Mouse (Mus musculus) small intestine, adult 2 months (tissue): Measurements from ENCODE around the gene Map2k5. TPM values are rescaled to one million over a fixed set of nuclear protein-coding genes. Genes with fewer than 3 reads are reported as not detected.

ENCODE experiments used
- H3K27ac ChIP-seq: fragments of 200-500 bp; 2 replicates; pipeline ENCODE4 v1.5.1; 2012; ENCODE audit warnings: low read depth, low read length, control low read depth, inconsistent platforms; ENCODE audit not compliant: insufficient read depth
- H3K27me3 ChIP-seq: fragments of 200-500 bp; 2 replicates; pipeline ENCODE4 v1.6.1; 2012; ENCODE audit warnings: mild to moderate bottlenecking, moderate library complexity, low read length, inconsistent platforms; ENCODE audit not compliant: control insufficient read depth, insufficient read depth
- H3K36me3 ChIP-seq: fragments of 200-500 bp; 2 replicates; pipeline ENCODE4 v1.6.1; 2012; ENCODE audit warnings: mild to moderate bottlenecking, low read length, control low read depth, inconsistent platforms; ENCODE audit not compliant: control insufficient read depth, insufficient read depth
- H3K4me1 ChIP-seq: fragments of 200-500 bp; 2 replicates; pipeline ENCODE4 v1.6.1; 2012; ENCODE audit warnings: low read length, inconsistent platforms, mixed read lengths; ENCODE audit not compliant: control insufficient read depth, insufficient read depth, insufficient read length
- H3K4me3 ChIP-seq: fragments of 200-500 bp; 2 replicates; pipeline ENCODE4 v1.5.1; 2012; ENCODE audit warnings: low read depth, mild to moderate bottlenecking, control low read depth, inconsistent platforms, low read length, moderate library complexity
- CTCF ChIP-seq: fragments of 200-500 bp; IDR thresholded peaks from 2 replicates; pipeline ENCODE4 v1.5.1; 2012; ENCODE audit warnings: low read depth, mild to moderate bottlenecking, control low read depth, inconsistent platforms, low read length, moderate library complexity, mixed read lengths; ENCODE audit not compliant: insufficient replicate concordance, insufficient read length; ENCODE audit errors: extremely low read depth
- POLR2A ChIP-seq: fragments of 200-500 bp; IDR thresholded peaks from 2 replicates; pipeline ENCODE4 v1.6.1; 2012; ENCODE audit warnings: low read depth, mild to moderate bottlenecking, control low read depth, inconsistent platforms, low read length, moderate library complexity
- WGBS: fragments of 180-500 bp; shearing (Covaris S2); methylation state at CpG from one replicate; pipeline ENCODE4 v1.1.7; 2018; 5-methylcytosine and 5-hydroxymethylcytosine counted together
- polyA plus RNA-seq: library from polyadenylated mRNA; depleted of rRNA; stranded (reverse); fragments of >200 nt; gene quantifications from 2 replicates; pipeline ENCODE4 v1.2.3, GENCODE M21; 2012

The Map2k5 gene
- polyA plus RNA-seq, 1 experiment, result 26.7 TPM

- no peaks in the 10 kb centered on the region; the same call in 1 of the 2 replicates for H3K4me1 ChIP-seq
- 87% methylated on average over 15 of the region's 15 CpGs for WGBS
- H3K36me3 ChIP-seq, result peaks cover 4% of the 10 kb centered on the region; the same call in 1 of the 2 replicates
- TF ChIP-seq POLR2A (no peak), CTCF (no peak)
- no peak overlapping the region for H3K4me3 ChIP-seq
- H3K27ac ChIP-seq, result no peak overlapping the region
- no peaks in the 10 kb centered on the region for H3K27me3 ChIP-seq
Observed at GRCm38 (mm10) chr9:63328958-63329685, 48.6 kb downstream of the Map2k5 start.

GRCm38 (mm10) chr9:63315231-63315630, 62.5 kb downstream of the Map2k5 start:
- Histone ChIP-seq H3K4me1 (no peaks in the 10 kb centered on the region; the same call in 1 of the 2 replicates), H3K27ac (no peak overlapping the region), H3K36me3 (peaks cover 2% of the 10 kb centered on the region), H3K27me3 (no peaks in the 10 kb centered on the region), H3K4me3 (no peak overlapping the region)
- TF ChIP-seq POLR2A (no peak), CTCF (no peak)

GRCm38 (mm10) chr9:63314126-63314525, 63.6 kb downstream of the Map2k5 start:
- 88% methylated on average over 4 of the region's 4 CpGs for WGBS
- no peaks in the 10 kb centered on the region for H3K36me3 ChIP-seq
- no peaks in the 10 kb centered on the region for H3K27me3 ChIP-seq
- no peak overlapping the region for H3K27ac ChIP-seq
- no peak overlapping the region for H3K4me3 ChIP-seq
- TF ChIP-seq POLR2A, result no peak
- H3K4me1 ChIP-seq, result peaks cover 6% of the 10 kb centered on the region; the same call in 1 of the 2 replicates

GRCm38 (mm10) chr9:63309956-63310355, 67.7 kb downstream of the Map2k5 start:
- H3K36me3 ChIP-seq, result peaks cover 2% of the 10 kb centered on the region; the same call in 1 of the 2 replicates
- no peak for TF ChIP-seq CTCF
- no peak for TF ChIP-seq POLR2A

GRCm38 (mm10) chr9:63309008-63309407, 68.7 kb downstream of the Map2k5 start:
- Histone ChIP-seq H3K4me3 (no peak overlapping the region), H3K27me3 (no peaks in the 10 kb centered on the region), H3K27ac (no peak overlapping the region), H3K4me1 (peaks cover 10% of the 10 kb centered on the region; the same call in 1 of the 2 replicates), H3K36me3 (peaks cover 2% of the 10 kb centered on the region; the same call in 1 of the 2 replicates)
- TF ChIP-seq CTCF, result no peak
- TF ChIP-seq POLR2A, result no peak
- 14% methylated on average over 5 of the region's 5 CpGs for WGBS

More at GRCm38 (mm10) chr9:63309956-63310355, 67.7 kb downstream of the Map2k5 start:
- Histone ChIP-seq H3K27me3 (no peaks in the 10 kb centered on the region), H3K27ac (no peak overlapping the region), H3K4me3 (no peak overlapping the region), H3K4me1 (peaks cover 10% of the 10 kb centered on the region; the same call in 1 of the 2 replicates)
- WGBS, result 90% methylated on average over 6 of the region's 6 CpGs

GRCm38 (mm10) chr9:63308441-63308840, 69.3 kb downstream of the Map2k5 start:
- no peak overlapping the region for H3K27ac ChIP-seq
- WGBS, result 60% methylated on average over 4 of the region's 4 CpGs
- no peak for TF ChIP-seq CTCF
- TF ChIP-seq POLR2A, result no peak

GRCm38 (mm10) chr9:63302511-63302910, 75.2 kb downstream of the Map2k5 start:
- Histone ChIP-seq H3K27me3 (no peaks in the 10 kb centered on the region), H3K36me3 (peaks cover 2% of the 10 kb centered on the region; the same call in 1 of the 2 replicates), H3K4me3 (no peak overlapping the region), H3K27ac (no peak overlapping the region), H3K4me1 (no peaks in the 10 kb centered on the region)
- 88% methylated on average over 4 of the region's 4 CpGs for WGBS
- no peak for TF ChIP-seq CTCF
- TF ChIP-seq POLR2A, result no peak

More at GRCm38 (mm10) chr9:63308441-63308840, 69.3 kb downstream of the Map2k5 start:
- Histone ChIP-seq H3K27me3 (no peaks in the 10 kb centered on the region), H3K4me3 (no peak overlapping the region), H3K36me3 (peaks cover 2% of the 10 kb centered on the region; the same call in 1 of the 2 replicates), H3K4me1 (peaks cover 10% of the 10 kb centered on the region; the same call in 1 of the 2 replicates)
